Mouse (Mus musculus): ENCODE measurements at regions not wholly inside any gene's neighbourhood (a gene's known extent, or its start where the extent isn't known, plus 50 kb on each side); places are given as distances from the start of the nearest gene placed in this dataset.

- DNase-seq (ENCODE audit: extremely low read depth, low read depth): no peak
Measured at GRCm38 (mm10) chr7:129048023-129048422, 208.8 kb upstream of the Plpp4 start.

- DNase-seq (ENCODE audit: extremely low read depth, low read depth): no peak
Measured at GRCm38 (mm10) chr7:129049726-129050125, 207.1 kb upstream of the Plpp4 start.

GRCm38 (mm10) chr7:129050675-129051074, 206.2 kb upstream of the Plpp4 start:
- no peak for DNase-seq (ENCODE audit: extremely low read depth, low read depth)

GRCm38 (mm10) chr7:129066891-129067290, 189.9 kb upstream of the Plpp4 start:
- no peak for DNase-seq (ENCODE audit: extremely low read depth, low read depth)

- DNase-seq (ENCODE audit: extremely low read depth, low read depth): no peak
Measured at GRCm38 (mm10) chr7:129068137-129068536, 188.7 kb upstream of the Plpp4 start.

GRCm38 (mm10) chr7:129079786-129080185, 177.0 kb upstream of the Plpp4 start:
- no peak for DNase-seq (ENCODE audit: extremely low read depth, low read depth)

- DNase-seq (ENCODE audit: extremely low read depth, low read depth): no peak
Measured at GRCm38 (mm10) chr7:129091441-129091840, 165.4 kb upstream of the Plpp4 start.

GRCm38 (mm10) chr7:129096374-129097069, 160.3 kb upstream of the Plpp4 start:
- DNase-seq (ENCODE audit: extremely low read depth, low read depth): no peak

GRCm38 (mm10) chr7:129102437-129102836, 154.4 kb upstream of the Plpp4 start:
- DNase-seq (ENCODE audit: extremely low read depth, low read depth): no peak

- DNase-seq (ENCODE audit: extremely low read depth, low read depth): no peak
Measured at GRCm38 (mm10) chr7:129134176-129134575, 122.7 kb upstream of the Plpp4 start.

- DNase-seq (ENCODE audit: extremely low read depth, low read depth): no peak
Measured at GRCm38 (mm10) chr7:129134661-129135215, 122.1 kb upstream of the Plpp4 start.

- no peak for DNase-seq (ENCODE audit: extremely low read depth, low read depth)
Measured at GRCm38 (mm10) chr7:129137303-129137990, 119.4 kb upstream of the Plpp4 start.

- DNase-seq (ENCODE audit: extremely low read depth, low read depth): no peak
Measured at GRCm38 (mm10) chr7:129141942-129142598, 114.8 kb upstream of the Plpp4 start.

GRCm38 (mm10) chr7:129142599-129142949, 114.3 kb upstream of the Plpp4 start:
- no peak for DNase-seq (ENCODE audit: extremely low read depth, low read depth)

- no peak for DNase-seq (ENCODE audit: extremely low read depth, low read depth)
Measured at GRCm38 (mm10) chr7:129155577-129155976, 101.3 kb upstream of the Plpp4 start.

- DNase-seq (ENCODE audit: extremely low read depth, low read depth): no peak
Measured at GRCm38 (mm10) chr7:129169971-129170370, 86.9 kb upstream of the Plpp4 start.

- no peak for DNase-seq (ENCODE audit: extremely low read depth, low read depth)
Measured at GRCm38 (mm10) chr7:129190933-129191332, 65.9 kb upstream of the Plpp4 start.

GRCm38 (mm10) chr7:129207029-129207428, 49.8 kb upstream of the Plpp4 start:
- DNase-seq (ENCODE audit: extremely low read depth, low read depth): no peak

Data from MEL-GATA-1-ER (cell line).